Mouse (Mus musculus) G1E (cell line): ENCODE results near the gene Megf8.

Source experiments
- CTCF ChIP-seq: IDR thresholded peaks from 2 replicates; pipeline ENCODE4 v1.5.1; 2012; ENCODE audit warnings: low read depth, low read length, inconsistent platforms, mixed read lengths
- GATA1 ChIP-seq: IDR thresholded peaks from 2 replicates; pipeline ENCODE4 v1.6.1; 2012; ENCODE audit warnings: borderline replicate concordance, low read length, inconsistent platforms, mixed read lengths
- GATA2 ChIP-seq: IDR thresholded peaks from 2 replicates; pipeline ENCODE4 v1.6.1; 2012; ENCODE audit warnings: low read depth, low read length, inconsistent platforms, borderline replicate concordance
- POLR2AphosphoS5 ChIP-seq: IDR thresholded peaks from 2 replicates; pipeline ENCODE4 v1.6.1; 2012; ENCODE audit warnings: low read depth, low read length, inconsistent platforms; ENCODE audit not compliant: insufficient replicate concordance
- TAL1 ChIP-seq: conservative IDR thresholded peaks from 2 replicates; pipeline ENCODE4 v1.6.1; 2012; ENCODE audit warnings: low read depth, low read length, inconsistent platforms, mixed read lengths

GRCm38 (mm10) chr7:25281734-25282601 is 35.0 kb upstream of the Megf8 start:
- TF ChIP-seq CTCF, result no peak
- TF ChIP-seq GATA1, result no peak
- TF ChIP-seq GATA2, result no peak
- no peak for TF ChIP-seq TAL1
- 0 out of 2 replicates have a peak, but pooled peaks have one; percentile 5 for TF ChIP-seq POLR2AphosphoS5
